20 mouse cellular contexts compared by ENCODE assay signal in the genomic region with DNA sequence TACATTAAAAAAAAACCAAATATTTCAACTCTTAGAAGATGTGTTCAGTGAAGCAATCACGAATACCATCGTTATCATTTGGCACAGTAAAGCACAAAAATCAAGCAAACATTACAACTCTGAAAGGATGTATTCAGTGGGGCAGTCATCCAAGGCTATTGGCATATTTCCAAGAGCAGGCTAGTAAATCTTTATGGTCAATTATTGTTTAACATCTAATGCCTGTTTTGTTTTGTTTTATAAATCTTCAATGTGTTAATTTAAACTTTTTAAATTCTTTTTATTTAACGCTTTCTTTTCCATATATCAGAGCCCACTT. TPM values are rescaled to one million over a fixed set of nuclear protein-coding genes. Genes with fewer than 3 reads are reported as not detected.
DNase-seq lines count a peak whose midpoint lies in the region; ATAC-seq and TF ChIP-seq lines count a peak whose summit lies in the region.
"Had no signal": no experiment of that assay in that cellular context is flagged by ENCODE, and none has a peak within 500 bp of the region (broad histone marks: within the 10 kb centered on the region; RNA-seq: fewer than 3 reads in every experiment).

No protein-coding gene starts in this region.

- H3K4me3 ChIP-seq in heart, embryonic 12.5 days = no peak overlapping the region
- H3K4me3 ChIP-seq in liver, adult 2 months (ENCODE audit: insufficient read depth, low read depth, low read length) = no peak overlapping the region
- H3K4me3 ChIP-seq in liver, embryonic 11.5 days (ENCODE audit: low read depth, low read length) = no peak overlapping the region
- H3K4me3 ChIP-seq: hindbrain, embryonic 12.5 days; liver, embryonic 12.5 days; midbrain, embryonic 13.5 days; myocyte; neural tube, embryonic 15.5 days had no signal

- no peak overlapping the region for H3K4me2 ChIP-seq in heart, embryonic 12.5 days
- H3K4me2 ChIP-seq in liver, embryonic 11.5 days = no peak overlapping the region
- H3K4me2 ChIP-seq: hindbrain, embryonic 12.5 days; liver, embryonic 12.5 days; midbrain, embryonic 13.5 days; neural tube, embryonic 15.5 days had no signal

- no peaks in the 10 kb centered on the region for H3K79me2 ChIP-seq in liver, adult 2 months (ENCODE audit: control insufficient read depth, insufficient read depth, low read length)

- no peak for TF ChIP-seq POLR2A in liver, adult 2 months (IDR thresholded peaks at IDR 0.05; ENCODE audit: extremely low read depth, insufficient read depth, low read length)

- peaks cover 18% of the 10 kb centered on the region for H3K36me3 ChIP-seq in heart, embryonic 12.5 days
- H3K36me3 ChIP-seq in liver, adult 2 months (ENCODE audit: control insufficient read depth, insufficient read depth, low read length) = no peaks in the 10 kb centered on the region
- no peaks in the 10 kb centered on the region for H3K36me3 ChIP-seq in liver, embryonic 11.5 days (ENCODE audit: control insufficient read depth, insufficient read depth, low read length)

- ATAC-seq in heart, embryonic 12.5 days (ENCODE audit: insufficient number of reproducible peaks, low FRiP score) = no peak
- ATAC-seq in liver, embryonic 11.5 days (replicated peaks; ENCODE audit: low FRiP score) = no peak
- ATAC-seq: forebrain, postnatal 0 days; inflammation-experienced regulatory T-cells, adult 6 months; liver, embryonic 12.5 days; midbrain, embryonic 13.5 days had no signal

- H3K4me1 ChIP-seq in heart, embryonic 12.5 days (replicated peaks) = 0 out of 2 replicates have a peak, but pooled peaks cover 6% of the 10 kb centered on the region
- H3K4me1 ChIP-seq in liver, adult 2 months (ENCODE audit: control insufficient read depth, insufficient read depth, low read length) = peaks cover 5% of the 10 kb centered on the region
- no peaks in the 10 kb centered on the region for H3K4me1 ChIP-seq in liver, embryonic 11.5 days (replicated peaks; ENCODE audit: control insufficient read depth, insufficient read depth, low read length)
- H3K4me1 ChIP-seq: hindbrain, embryonic 12.5 days; liver, embryonic 12.5 days; midbrain, embryonic 13.5 days; neural tube, embryonic 15.5 days had no signal

- no peaks in the 10 kb centered on the region for H3K27me3 ChIP-seq in heart, embryonic 12.5 days (replicated peaks)
- no peaks in the 10 kb centered on the region for H3K27me3 ChIP-seq in liver, adult 2 months (ENCODE audit: control insufficient read depth, insufficient read depth, low read length)
- H3K27me3 ChIP-seq in liver, embryonic 11.5 days (replicated peaks; ENCODE audit: control insufficient read depth, insufficient read depth, low read length) = no peaks in the 10 kb centered on the region
- H3K27me3 ChIP-seq: hindbrain, embryonic 12.5 days; liver, embryonic 12.5 days; midbrain, embryonic 13.5 days; neural tube, embryonic 15.5 days had no signal

- 0 out of 2 replicates have a peak, but pooled peaks cover 2% of the 10 kb centered on the region for H3K9me3 ChIP-seq in heart, embryonic 12.5 days (replicated peaks)
- H3K9me3 ChIP-seq in liver, embryonic 11.5 days (ENCODE audit: control insufficient read depth, low read length) = no peaks in the 10 kb centered on the region
- H3K9me3 ChIP-seq: hindbrain, embryonic 12.5 days; liver, embryonic 12.5 days; midbrain, embryonic 13.5 days; neural tube, embryonic 15.5 days had no signal

- peak; percentile 60 for DNase-seq in adrenal gland, postnatal 10 days
- no peak for DNase-seq in adrenal gland, adult 18-20 months (ENCODE audit: low spot score in 2 of 2)
- peak; percentile 31 for DNase-seq in heart, postnatal 4 days
- DNase-seq in liver, adult 2 months (ENCODE audit: extremely low read depth, low read depth, low spot score) = peak; percentile 69
- DNase-seq in liver, embryonic 11.5 days (ENCODE audit: low spot score) = no peak
- peak; percentile 52 for DNase-seq in NIH3T3 (ENCODE audit: low read depth)
- DNase-seq in embryo, embryonic 10.5 days (ENCODE audit: low spot score) = no peak
- DNase-seq: cerebellum, postnatal 36 days; forebrain, postnatal 0 days had no signal

- H3K9ac ChIP-seq in heart, embryonic 12.5 days = no peak overlapping the region
- no peak overlapping the region for H3K9ac ChIP-seq in liver, adult 2 months (ENCODE audit: low read depth, low read length)
- H3K9ac ChIP-seq in liver, embryonic 11.5 days (ENCODE audit: low read depth, low read length) = no peak overlapping the region
- H3K9ac ChIP-seq: forebrain, postnatal 0 days; hindbrain, embryonic 12.5 days; liver, embryonic 12.5 days; midbrain, embryonic 13.5 days; neural tube, embryonic 15.5 days had no signal

- no peak for TF ChIP-seq CTCF in liver, adult 2 months (IDR thresholded peaks at IDR 0.05; ENCODE audit: low read depth, low read length)

- H3K27ac ChIP-seq in heart, embryonic 12.5 days (ENCODE audit: poor library complexity, severe bottlenecking) = no peak overlapping the region
- H3K27ac ChIP-seq in liver, adult 2 months (replicated peaks; ENCODE audit: insufficient read depth, low read depth, low read length) = no peak overlapping the region
- no peak overlapping the region for H3K27ac ChIP-seq in liver, embryonic 11.5 days (ENCODE audit: low read depth, low read length)
- H3K27ac ChIP-seq: hindbrain, embryonic 12.5 days; liver, embryonic 12.5 days; macrophage; midbrain, embryonic 13.5 days; neural tube, embryonic 15.5 days; stomach, postnatal 0 days had no signal

- 72% methylated on average over 3 of the region's 3 CpGs for WGBS in heart, embryonic 12.5 days
- 31% methylated on average over 3 of the region's 3 CpGs for WGBS in liver, adult 2 months
- WGBS in liver, embryonic 11.5 days = 77% methylated on average over 3 of the region's 3 CpGs

RNA-seq across cellular contexts. Expression of gene Nek3, which starts 15.9 kb away (rescaled TPM):
- 1 to 10 TPM; 3.2 to 4.4 TPM for total RNA-seq in adrenal gland, postnatal 10 days (2021)
- total RNA-seq in adrenal gland, adult 18-20 months (2021) = 1 to 10 TPM; 5.1 to 5.5 TPM
- 1 to 10 TPM; 1.9 to 2.4 TPM for total RNA-seq in heart, postnatal 4 days (2021)
- polyA plus RNA-seq in heart, embryonic 12.5 days (2016; fragmentation: Nextera tagmentation; extraction: Ambion mirVana) = 4.7 and 5.0 TPM in 2 replicates
- 1.1 and 1.5 TPM in 2 replicates for total RNA-seq in liver, adult 2 months (2014; rRNA removed)
- polyA plus RNA-seq in liver, adult 2 months (2012; rRNA removed) = 0.56 and 0.71 TPM in 2 replicates
- 3.4 and 3.9 TPM in 2 replicates for polyA plus RNA-seq in liver, embryonic 11.5 days (2014; fragmentation: Nextera tagmentation; extraction: Ambion mirVana)

RNA-seq across cellular contexts. Expression of gene Nek5, which starts 25.5 kb away (rescaled TPM):
- 1 to 10 TPM; 1.3 to 2.2 TPM for total RNA-seq in adrenal gland, postnatal 10 days (2021)
- 1 to 10 TPM; 4.0 to 6.5 TPM for total RNA-seq in adrenal gland, adult 18-20 months (2021)
- not detected for total RNA-seq in heart, postnatal 4 days (2021)
- polyA plus RNA-seq in heart, embryonic 12.5 days (2016; fragmentation: Nextera tagmentation; extraction: Ambion mirVana) = 0.11 TPM in 1 of 2 replicates, not detected in the other
- total RNA-seq in liver, adult 2 months (2014; rRNA removed) = 0.20 and 0.28 TPM in 2 replicates
- polyA plus RNA-seq in liver, adult 2 months (2012; rRNA removed) = 0.04 and 0.10 TPM in 2 replicates
- polyA plus RNA-seq in liver, embryonic 11.5 days (2014; fragmentation: Nextera tagmentation; extraction: Ambion mirVana) = not detected in 2 replicates
- total RNA-seq: MEL had no signal
- polyA plus RNA-seq: embryonic facial prominence, embryonic 11.5 days; liver, embryonic 12.5 days; macrophage; myocyte had no signal

RNA-seq across cellular contexts. Expression of gene Ckap2, which starts 35.3 kb away (rescaled TPM):
- 10 to 100 TPM; 13.2 to 14.9 TPM for total RNA-seq in adrenal gland, postnatal 10 days (2021)
- total RNA-seq in adrenal gland, adult 18-20 months (2021) = 1 to 10 TPM; 1.3 to 1.6 TPM
- 10 to 100 TPM; 32.1 to 34.8 TPM for total RNA-seq in heart, postnatal 4 days (2021)
- polyA plus RNA-seq in heart, embryonic 12.5 days (2016; fragmentation: Nextera tagmentation; extraction: Ambion mirVana) = 33.0 and 35.9 TPM in 2 replicates
- total RNA-seq in liver, adult 2 months (2014; rRNA removed) = 0.65 and 1.7 TPM in 2 replicates
- polyA plus RNA-seq in liver, adult 2 months (2012; rRNA removed) = 0.10 and 0.18 TPM in 2 replicates
- 42.8 and 48.4 TPM in 2 replicates for polyA plus RNA-seq in liver, embryonic 11.5 days (2014; fragmentation: Nextera tagmentation; extraction: Ambion mirVana)

RNA-seq across cellular contexts. Expression of gene Vps36, which starts 42.3 kb away (rescaled TPM):
- 10 to 100 TPM; 30.7 to 34.3 TPM for total RNA-seq in adrenal gland, postnatal 10 days (2021)
- total RNA-seq in adrenal gland, adult 18-20 months (2021) = 10 to 100 TPM; 31.9 to 34.3 TPM
- 10 to 100 TPM; 31.4 to 34.2 TPM for total RNA-seq in heart, postnatal 4 days (2021)
- 23.8 and 24.2 TPM in 2 replicates for polyA plus RNA-seq in heart, embryonic 12.5 days (2016; fragmentation: Nextera tagmentation; extraction: Ambion mirVana)
- total RNA-seq in liver, adult 2 months (2014; rRNA removed) = 11.2 and 14.4 TPM in 2 replicates
- 7.0 and 7.8 TPM in 2 replicates for polyA plus RNA-seq in liver, adult 2 months (2012; rRNA removed)
- polyA plus RNA-seq in liver, embryonic 11.5 days (2014; fragmentation: Nextera tagmentation; extraction: Ambion mirVana) = 27.8 and 29.1 TPM in 2 replicates

Comparison
In these comparisons a context has a peak if more than half of its experiments do, and no peak if none do; other contexts are left out.
1. DNase-seq: peak in adrenal gland, postnatal 10 days (single experiment), heart, postnatal 4 days (single experiment), liver, adult 2 months (single experiment) and NIH3T3 (single experiment); none in adrenal gland, adult 18-20 months (0 of 2), liver, embryonic 11.5 days (single experiment) and embryo, embryonic 10.5 days (single experiment).